Mouse (Mus musculus) spleen, postnatal 10 days (tissue): ENCODE results near the gene Atg5.
A peak's percentile ranks its signal among the peaks of the same experiment; 100 is the strongest.
"Not testable (repeated sequence)": the region's sequence is repeated elsewhere in the genome, so short reads cannot be mapped to it uniquely, and the experiment has no call there.

Source experiments
- DNase-seq, 2 experiments: peaks; one replicate each; pipeline ENCODE4 v3.0.0; 2021 to 2022; ENCODE audit warnings: low spot score in 2 of 2

Atg5 gene

DNA sequence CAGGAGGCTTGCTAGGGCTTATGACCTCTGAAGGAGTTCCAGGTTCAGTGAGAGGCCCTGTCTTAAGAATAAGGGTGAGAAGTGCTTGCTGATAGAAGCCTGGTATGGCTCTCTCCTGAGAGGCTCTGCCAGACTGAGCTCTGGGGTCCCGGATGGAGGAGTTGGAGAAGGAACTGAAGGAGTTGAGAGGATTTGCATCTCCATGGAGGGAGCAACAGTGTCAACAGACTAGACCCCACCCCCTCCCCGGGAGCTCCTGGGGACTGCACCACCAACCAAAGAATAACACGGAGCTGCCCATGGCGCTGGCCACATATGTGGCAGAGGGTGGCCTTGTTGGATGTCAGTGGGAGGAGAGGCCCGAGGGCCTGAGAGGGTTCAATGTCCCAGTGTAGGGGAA lies 47.1 kb downstream of the Atg5 start:
- no peak for DNase-seq

DNA sequence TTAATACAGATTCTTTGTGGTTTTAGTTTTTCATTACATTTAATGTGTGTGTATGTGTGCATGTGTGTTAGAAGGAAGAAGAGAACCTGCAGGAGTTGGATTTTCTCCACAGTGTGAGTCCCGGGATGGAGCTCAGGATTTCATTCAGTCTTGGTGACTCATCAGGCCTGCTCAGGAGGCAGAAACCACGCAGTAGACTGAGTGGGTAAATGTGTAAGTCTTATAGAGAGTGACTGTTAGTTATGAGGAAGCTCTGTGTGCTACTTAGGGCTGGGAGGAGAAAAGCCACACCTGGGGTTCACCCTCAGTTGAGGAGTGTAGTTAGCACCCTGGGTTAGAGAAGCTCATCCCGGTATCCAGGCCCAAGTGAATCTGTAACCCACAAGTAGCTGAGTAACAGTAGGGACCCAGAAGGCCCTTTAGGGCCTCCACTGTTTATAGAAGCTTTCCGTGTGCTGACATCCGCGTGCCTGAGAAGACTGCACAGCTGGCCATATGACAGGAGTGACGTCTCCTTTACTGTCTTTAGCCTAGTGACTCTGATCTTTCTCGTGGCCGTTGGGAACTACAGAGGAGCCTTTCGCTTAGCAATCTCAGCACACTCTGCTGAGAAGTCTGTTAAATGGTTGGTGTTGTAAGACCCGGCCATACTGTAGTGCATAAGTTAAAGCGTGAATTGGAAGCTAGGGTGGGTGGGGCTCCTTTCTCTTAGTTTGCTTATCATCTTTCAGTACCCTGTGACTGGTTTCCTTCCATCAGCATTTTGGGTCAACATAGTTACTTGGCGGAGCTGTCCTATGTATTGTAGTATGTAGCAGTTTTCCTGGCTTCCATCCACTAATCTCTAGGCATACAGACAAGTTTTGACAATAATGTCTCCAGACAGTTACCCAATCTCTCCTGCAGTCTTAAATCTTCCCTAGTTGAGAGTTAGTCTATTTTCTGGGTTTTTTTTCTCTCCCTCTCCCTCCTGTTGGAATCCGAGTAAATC lies 48.4 kb downstream of the Atg5 start:
- DNase-seq, result no peak

DNA sequence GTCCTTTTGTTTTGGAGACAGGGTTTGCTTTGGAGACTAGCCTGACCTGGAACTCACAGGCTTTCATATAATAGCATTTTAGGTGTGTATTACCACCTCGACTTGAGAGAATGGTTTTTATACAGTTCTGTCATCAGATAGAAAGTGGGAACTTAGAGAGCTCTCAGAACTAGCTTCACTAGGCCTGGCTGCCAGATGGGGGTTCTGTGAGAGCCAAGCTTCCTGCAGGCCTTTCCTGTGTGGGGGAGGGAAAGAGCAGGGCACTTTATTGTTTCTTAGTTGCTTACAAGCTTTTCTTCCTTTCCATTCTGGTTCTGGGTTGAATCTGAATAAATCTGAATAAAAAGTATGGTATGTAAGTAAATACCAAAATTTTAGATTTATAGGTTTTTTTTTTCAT lies 54.0 kb downstream of the Atg5 start:
- no peak for DNase-seq

DNA sequence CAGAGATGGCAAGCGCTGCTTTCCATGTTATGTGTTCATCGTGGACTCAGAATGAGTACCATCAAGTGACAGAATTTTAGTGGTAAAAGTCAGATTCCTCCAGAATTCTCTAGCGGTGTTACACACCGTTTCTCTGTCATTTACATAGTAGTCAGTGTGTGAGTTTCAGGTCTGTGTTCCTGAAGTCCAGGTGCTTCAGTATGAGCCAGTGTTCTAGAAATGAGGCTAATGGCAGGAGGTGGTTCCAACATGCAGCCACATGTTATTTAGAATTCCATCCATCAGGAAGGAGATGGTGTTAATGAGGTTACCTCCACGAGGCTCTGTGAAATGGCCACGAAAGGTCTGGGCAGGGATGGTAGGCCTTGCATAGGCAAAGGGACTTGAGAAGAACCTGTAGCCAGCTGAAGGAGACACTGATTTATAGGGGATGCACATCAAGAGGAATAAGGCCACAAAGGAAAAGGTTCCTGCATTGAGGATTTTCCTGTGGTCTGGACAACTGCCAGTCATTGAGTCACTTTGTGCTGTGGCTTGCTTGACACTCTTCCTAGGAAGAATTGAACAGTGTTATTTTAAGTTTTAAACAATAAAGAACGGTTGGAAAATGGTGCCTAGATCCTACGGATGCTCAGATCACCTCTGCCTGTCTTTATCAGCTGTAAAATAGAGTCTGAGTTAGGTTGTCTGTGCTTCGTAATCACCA lies 55.1 kb downstream of the Atg5 start:
- DNase-seq, result no peak

DNA sequence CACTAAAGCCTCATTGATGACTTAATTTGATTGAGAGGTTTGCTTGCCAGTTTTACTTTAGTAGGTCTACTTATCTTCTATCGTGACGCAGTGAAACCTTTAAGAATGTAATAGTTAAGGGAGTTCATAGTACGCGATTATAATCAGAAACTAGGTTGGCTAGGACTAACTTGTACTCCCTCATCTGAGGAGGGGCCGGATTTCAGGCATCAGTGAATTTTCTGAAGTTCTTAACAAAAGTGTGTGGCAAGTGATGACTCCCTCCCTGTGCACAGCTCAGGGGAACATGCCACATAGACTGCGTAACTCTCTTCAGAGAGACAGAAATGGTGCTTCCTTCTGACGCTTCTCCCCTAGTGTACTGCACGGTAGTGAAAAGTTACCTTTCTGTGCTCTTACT lies 55.7 kb downstream of the Atg5 start:
- DNase-seq, result no peak

DNA sequence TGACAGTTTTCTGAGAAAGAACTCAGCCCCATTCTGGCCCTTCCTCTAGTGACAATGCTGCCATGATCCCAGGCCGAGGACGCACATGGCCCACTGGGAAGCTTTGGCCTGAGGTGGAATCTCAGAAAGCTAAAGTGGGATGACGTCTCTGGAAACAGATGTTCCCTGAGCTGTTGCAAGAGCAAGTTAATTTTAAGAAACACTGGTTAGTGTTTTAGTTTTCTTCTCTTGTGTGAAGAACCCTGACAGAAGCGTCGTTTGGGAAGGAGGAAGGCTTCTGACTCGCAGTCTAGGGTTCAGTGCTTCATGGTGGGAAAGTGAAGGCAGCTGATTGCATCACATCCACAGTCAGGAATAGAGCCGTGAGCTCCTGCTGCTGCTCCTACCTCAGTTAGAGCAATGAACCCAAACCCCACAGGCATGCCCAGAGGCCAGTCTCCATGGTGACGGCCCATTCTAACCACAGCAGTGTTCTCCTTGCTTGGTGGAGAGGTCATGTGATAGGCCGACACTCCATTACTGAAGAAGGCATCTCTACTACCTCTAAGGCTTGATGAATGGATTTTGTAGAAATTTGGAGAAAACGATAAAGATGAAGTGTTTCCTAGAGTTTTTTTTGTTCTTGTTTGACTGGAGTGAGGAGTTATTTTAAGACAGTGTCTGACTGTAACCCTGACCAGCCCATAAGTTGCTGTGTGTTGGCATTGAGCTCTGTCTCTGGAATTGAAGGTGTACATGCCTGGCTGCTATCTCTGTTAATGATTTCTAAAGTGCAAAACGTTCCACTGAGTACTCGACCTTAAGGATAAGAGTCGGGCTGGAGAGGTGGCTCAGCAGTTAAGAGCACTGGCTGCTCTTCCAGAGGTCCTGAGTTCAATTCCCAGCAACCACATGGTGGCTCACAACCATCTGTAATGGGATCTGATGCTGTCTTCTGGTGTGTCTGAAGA lies 57.7 kb downstream of the Atg5 start:
- no peak for DNase-seq

DNA sequence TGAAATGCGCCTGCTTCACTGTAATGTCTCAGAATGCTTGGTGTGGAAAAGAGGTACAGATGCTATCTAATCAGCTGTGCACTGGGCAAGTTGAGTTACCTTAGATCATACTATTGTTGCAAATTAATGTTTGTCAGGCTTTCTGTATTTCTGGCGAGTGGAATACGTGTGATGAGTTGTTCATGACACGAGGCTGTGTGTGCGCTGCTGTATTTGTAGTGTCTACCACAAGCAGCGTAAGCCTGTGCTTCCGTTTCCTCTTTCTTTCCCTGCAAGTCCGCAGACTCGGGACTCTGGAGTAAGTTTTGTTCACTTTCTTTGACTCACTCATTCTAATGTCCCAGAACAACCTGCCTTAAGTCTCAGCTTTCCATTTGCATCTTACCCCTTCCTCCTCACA lies 58.9 kb downstream of the Atg5 start:
- no peak for DNase-seq

DNA sequence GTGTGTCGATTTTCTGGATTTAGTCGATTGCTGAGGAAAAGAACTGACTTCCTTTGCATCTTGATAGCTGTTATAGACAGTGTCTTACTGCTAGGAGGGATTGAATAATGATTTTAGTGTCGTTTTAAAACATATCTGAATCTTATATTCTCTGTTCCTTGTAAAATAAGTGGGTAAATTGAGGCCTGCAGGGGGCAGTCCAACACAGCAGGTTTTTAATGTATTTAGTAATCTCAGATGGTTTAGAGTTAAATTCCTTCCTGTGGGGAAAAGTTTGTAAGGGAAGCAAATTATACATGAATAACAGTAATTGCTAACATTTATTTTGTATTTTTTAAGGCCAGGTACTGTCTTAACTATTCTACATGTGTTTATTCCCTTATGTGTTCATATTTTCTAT lies 60.2 kb downstream of the Atg5 start:
- DNase-seq, result peak in 1 of 2 experiments; percentile 72

DNA sequence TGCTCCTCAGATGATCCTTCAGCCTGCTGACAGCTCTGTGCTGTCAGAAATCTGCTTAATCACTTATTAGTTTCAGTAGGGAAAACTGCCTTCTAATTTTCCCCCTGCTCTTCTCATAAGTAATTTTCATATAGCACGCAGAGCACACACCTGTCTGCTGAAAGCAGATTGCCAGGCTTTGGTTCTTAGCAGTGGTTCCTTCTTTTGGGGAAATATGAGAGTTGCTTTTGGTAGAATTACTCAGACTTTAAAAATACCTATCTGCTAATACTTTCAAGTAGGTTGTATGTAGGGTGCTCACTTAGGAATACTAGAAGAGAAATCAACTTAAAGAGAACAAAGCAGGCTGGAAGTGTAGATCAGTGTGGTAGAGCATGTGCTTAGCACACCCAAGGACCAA lies 62.6 kb downstream of the Atg5 start:
- no peak for DNase-seq

DNA sequence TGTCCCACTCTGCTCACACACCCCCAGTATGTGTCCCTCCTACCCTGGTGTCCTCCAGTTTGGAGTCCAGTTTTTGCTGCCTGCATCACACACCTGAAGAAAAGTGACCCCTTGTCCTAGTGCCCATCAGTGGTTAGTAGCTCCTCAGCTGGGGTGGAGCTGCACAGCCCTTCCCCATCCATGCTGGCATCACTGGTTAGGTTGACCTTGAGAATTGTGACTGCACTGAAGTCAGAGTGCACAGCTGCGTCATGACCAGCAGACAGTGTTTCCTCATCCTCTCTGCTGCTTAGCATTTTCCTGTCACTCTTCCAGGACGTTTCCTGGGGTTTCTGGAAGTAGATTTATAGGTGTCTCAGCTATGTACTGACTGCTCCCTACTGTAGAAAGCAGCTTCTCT lies 63.3 kb downstream of the Atg5 start:
- DNase-seq, result no peak

DNA sequence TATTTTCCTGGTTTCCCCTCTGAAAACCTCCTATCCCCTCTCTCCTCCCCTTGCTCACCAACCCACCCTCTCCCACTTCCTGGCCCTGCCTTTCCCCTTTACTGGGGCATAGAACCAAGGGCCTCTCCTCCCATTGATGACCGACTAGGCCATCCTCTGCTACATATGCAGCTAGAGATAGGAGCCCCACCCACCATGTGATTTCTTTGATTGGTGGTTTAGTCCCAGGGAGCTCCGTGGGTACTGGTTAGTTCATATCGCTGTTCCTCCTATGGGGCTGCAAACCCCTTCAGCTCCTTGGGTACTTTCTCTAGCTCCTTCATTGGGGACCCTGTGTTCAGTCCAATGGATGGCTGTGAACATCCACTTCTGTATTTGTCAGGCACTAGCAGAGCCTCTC lies 64.5 kb downstream of the Atg5 start:
- peak in 1 of 2 experiments; percentile 54 for DNase-seq

DNA sequence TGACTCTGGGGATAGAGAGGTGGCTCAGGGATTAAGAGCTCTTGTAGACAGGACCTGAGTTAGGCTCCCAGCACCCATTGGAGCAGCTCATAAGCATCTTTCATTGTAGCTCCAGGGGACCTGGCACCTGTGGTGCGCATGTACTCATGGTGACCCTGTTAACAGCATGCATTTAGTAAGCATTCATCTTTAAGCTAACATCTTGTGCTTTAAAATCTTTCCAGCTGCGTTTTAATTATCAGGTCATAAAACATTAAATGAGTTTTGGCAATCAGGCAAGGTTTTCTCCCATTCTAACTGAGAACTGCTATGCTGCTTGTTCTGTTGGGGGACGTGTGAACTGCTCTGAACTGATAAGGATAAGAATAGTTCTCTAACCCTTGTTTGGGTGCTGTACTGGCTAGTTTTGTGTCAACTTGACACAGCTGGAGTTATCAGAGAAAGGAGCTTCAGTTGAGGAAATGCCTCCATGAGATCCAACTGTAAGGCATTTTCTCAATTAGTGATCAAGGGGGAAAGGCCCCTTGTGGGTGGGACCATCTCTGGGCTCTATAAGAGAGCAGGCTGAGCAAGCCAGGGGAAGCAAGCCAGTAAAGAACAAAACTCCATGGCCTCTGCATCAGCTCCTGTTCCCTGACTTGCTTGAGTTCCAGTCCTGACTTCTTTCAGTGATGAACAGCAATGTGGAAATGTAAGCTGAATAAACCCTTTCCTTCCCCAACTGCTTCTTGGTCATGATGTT lies 68.7 kb downstream of the Atg5 start:
- DNase-seq, result not testable (repeated sequence)

DNA sequence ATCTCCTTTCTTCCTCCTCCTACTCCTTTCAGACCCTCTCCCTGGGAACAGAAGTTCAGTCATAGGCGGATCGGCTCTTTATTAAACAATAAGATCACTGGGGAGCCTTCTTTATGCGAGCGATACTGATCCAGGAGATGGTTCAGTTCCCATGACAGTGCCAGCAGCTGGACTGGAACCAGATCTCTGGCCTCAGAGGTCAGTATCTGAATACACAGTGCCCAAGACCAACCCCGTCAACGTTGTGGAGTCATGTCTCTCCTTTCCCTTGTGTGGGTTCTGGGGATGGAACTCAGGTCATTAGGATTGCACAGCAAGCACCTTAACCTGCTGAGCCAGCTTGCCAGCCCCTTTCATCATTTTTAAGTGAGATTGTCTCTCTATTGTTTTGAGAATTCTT lies 70.4 kb downstream of the Atg5 start:
- no peak for DNase-seq

DNA sequence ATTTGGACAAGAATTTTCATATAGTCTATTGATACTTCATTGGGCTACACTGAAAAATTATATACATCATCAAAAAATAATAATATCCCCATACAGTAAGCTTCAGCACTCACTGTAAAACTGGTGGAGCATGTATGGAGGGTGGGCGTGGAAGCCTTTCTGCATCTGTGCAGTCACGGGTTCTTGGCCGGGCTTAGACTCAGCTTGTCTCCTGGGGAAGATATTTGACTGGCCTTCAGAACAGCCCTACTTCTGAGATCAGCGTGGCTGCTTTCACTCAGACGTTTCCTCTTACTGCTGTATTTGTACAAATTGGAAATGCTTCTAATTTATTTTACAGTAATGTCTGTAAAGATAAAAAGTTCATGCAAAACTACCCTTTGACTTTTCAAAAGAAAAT lies 71.2 kb downstream of the Atg5 start:
- peak in 1 of 2 experiments; percentile 31 for DNase-seq

DNA sequence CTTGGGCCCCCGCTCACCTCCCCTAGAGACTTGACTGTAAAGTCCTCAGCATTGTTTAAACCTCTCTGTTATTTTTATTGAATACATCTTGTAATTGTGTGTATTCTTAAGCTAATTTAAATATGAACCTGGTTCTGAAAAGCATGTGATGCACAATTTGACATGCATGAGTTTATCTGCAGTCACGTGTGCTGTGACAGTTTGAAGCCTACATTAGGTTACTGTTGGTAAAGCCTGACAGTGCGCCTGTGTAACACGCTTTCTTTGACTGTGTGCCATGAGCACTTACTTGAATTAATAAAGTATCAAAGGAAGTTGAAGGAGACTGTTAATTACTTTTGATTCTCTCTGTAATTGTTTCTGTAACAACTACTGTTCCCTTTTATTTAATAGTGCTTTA lies 72.8 kb downstream of the Atg5 start:
- DNase-seq, result no peak

DNA sequence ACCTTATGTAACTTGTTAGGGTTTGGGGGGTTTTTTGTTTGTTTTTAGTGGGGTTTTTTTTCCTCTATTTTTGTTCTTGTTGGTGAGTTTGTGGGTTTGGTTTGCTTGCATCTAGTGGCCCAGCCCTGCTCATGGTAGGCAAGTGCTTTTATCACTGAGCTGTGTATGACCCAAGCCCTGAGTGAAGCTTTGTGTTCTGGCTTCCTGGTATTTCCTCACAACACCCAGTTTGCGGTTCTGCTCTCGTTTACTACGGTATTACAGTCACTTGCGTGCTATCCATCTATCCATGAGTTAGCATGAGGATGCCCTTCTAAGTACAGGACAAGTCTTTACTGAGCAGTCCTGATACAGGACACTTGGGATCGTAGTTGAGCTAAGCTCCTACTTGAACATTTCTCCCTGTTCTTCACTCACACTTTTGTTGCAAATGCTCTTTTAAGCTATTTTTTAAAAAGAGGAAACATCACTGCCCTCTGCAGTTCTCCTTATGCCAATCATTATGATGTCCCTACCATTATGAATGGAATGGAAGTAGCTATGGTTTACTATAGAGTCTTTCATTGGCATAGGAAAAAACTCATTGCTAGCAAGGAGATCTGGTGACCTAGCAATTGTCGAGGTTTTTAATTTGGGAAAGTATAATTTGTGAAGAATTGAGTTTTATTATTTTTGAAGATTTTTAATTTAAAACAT lies 73.8 kb downstream of the Atg5 start:
- no peak for DNase-seq

DNA sequence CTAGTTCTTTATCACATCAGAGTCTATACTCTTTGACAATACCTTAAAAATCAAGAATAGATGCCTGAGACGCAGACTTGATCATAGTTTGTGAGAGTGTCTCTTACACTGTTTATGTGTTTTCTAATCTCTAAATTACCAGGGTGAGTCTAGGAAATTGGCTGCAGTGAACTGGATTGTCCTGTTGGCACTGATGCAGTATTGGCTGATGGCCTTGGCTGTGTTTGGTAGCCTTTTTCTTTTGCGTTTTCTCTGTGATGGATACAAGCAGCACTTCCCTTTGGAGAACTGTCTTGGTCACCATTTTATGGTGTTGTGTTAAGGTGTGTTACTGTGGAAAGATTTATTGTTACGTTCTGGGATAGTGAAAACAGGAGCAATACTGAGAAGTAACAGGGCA lies 75.2 kb downstream of the Atg5 start:
- DNase-seq, result no peak

DNA sequence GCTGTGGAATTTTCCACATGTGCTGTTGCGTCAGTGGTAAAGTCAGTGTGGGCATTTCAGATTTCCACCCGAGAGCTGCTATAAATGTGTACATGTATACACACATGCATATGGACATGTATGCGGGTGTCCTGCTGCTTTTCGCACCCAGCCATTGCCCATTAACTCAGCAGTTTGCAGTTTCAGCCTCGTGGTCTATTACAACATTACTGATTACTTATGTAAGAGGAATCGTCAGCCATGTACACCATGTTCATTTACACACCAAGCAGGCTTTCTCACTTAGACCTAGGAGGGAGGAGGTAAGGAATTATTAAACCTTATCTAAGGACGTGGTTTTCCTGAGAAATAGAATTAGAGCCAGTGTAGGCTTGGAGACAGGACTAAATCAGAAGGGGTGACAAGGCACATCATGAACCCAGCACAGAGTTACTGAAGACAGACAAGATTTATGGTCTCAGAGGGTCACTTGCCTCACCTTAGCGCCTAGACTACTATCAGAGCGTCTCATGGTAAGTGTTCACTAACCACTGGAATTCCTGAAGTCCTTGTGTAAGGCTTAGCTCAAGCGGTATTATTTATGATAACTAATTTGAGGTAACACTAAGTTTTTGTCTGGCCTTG lies 79.5 kb downstream of the Atg5 start:
- no peak for DNase-seq

DNA sequence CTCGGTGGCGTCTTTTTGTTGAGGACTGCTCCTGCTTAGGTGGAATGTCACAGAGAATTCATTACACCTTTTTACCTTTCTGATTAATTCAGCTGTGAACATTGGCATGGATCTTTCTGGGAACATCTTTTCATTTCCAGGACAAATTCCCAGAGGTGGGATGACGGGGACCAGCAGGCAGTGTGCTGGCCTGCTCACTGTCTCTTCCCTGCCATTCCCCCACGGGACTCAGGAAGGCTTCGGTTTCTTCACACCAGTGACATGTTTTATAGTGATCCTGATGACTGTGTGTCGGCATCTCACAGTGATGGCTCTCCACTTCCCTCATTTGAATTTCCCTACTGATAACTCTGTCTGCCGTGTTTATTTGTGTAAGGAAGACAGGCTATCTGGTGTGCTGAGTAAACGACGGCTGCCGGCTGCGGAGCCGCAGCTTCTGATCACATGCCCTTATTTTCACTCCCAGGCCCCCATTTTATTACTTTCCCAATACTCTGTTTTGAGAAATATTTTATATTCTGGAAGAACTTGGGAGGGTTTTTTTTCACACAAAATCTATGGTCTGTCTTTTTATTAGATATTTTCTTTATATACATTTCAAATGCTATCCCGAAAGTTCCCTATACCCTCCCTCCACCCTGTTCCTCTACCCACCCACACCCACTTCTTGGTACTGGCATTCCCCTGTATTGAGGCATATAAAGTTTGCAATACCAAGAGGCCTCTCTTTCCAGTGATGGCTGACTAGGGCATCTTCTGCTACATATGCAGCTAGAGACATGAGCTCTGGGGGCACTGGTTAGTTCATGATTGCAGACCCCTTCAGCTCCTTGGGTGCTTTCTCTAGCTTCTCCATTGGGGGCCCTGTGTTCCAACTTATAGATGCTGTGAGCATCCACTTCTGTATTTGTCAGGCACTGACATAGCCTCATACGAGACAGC lies 80.6 kb downstream of the Atg5 start:
- no peak for DNase-seq
